Mouse (Mus musculus) gastrocnemius, postnatal 36 days (tissue): ENCODE measurements around the gene Surf2. TPM values are rescaled to one million over a fixed set of nuclear protein-coding genes. Genes with fewer than 3 reads are reported as not detected.
"Not testable (repeated sequence)": the region's sequence is repeated elsewhere in the genome, so short reads cannot be mapped to it uniquely, and the experiment has no call there.

Experiments
- DNase-seq, 2 experiments: peaks; one replicate each; pipeline ENCODE4 v3.0.0; 2022
- intact Hi-C: fragments of 180-260 bp; cut with DNase I; formaldehyde crosslinking; loops from one replicate; pipeline ENCODE4 v1.15.1; 2025
- long read RNA-seq, 2 experiments: library from polyadenylated mRNA; stranded (forward); transcript quantifications; one replicate each; pipeline ENCODE4 v2.0.0; 2021
- total RNA-seq, 2 experiments: library from RNA; stranded (reverse); gene quantifications; 2 replicates each; pipeline ENCODE4 v1.2.3; 2021

Surf2 gene
- total RNA-seq: 10 to 100 TPM; 10.7 to 12.3 TPM
- long read RNA-seq, experiment 1, transcript Surf2-201 (6 exons, 1,203 nt): major isoform, 10 of 12 reads
- long read RNA-seq, experiment 1, partial matches to known transcripts: 0 of 12 reads
- long read RNA-seq, experiment 1, other reads (novel, unspliced or antisense): 1 of 12 reads
- long read RNA-seq, experiment 2, transcript Surf2-201 (6 exons, 1,203 nt): major isoform, 9 of 14 reads
- long read RNA-seq, experiment 2, partial matches to known transcripts: 1 of 14 reads
- long read RNA-seq, experiment 2, other reads (novel, unspliced or antisense): 4 of 14 reads

GRCm38 (mm10) chr2:26915927-26916728 is at the start of gene Surf2, which contains the start of gene Surf1:
Gene Surf2 (plus strand): TSS chr2:26916367.
Gene Surf1 (minus strand): TSS chr2:26916530.
- intact Hi-C loops: no loop called here
- peak; percentile 61 to 73 for DNase-seq

GRCm38 (mm10) chr2:26870666-26871065 is 45.5 kb upstream of the Surf2 start:
- intact Hi-C loops: no loop called here

DNA sequence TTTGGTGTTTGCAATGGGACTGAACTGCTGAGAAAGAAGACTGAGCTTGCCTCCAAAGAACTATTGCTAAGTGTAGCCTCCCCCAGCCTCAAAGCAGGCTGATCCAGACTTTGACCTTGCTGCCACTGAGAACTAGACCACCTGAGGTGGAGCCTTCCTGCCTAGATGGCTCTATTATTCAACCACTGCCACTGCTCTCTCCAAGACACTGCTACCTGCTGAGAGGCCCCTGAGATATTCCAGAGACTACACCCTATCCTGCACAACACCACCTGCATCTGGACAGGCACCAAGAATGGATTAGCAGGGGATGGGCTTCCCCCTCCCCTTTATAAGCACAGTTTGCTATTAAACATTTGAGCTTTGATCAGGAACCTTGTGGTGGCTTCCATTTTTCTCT is 37.6 kb upstream of the Surf2 start:
- intact Hi-C loops: no loop called here

More at GRCm38 (mm10) chr2:26870666-26871065, 45.5 kb upstream of the Surf2 start:
- no peak for DNase-seq

DNA sequence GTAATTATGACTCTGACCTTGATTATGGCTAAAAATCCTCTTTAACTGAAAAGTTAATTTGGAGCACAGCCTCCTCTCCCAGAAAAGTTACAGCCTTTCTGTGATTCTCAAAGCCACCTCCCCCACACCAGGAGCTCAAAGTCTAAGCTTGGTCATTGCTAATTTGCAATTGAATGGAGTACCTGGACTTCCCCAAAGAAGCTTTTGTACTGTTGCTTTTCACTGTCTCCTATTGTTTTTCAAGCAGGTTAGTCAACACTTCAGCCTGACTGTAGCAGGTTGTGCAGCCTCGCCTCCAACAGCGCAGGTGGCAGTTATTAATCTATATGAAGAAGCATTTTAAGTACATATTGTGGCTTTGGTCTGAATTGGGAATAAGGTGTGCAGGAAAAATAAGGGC is 30.6 kb upstream of the Surf2 start:
- intact Hi-C loops, DNase-seq: not testable (repeated sequence)

More for the DNA sequence above, 37.6 kb upstream of the Surf2 start:
- no peak for DNase-seq

DNA sequence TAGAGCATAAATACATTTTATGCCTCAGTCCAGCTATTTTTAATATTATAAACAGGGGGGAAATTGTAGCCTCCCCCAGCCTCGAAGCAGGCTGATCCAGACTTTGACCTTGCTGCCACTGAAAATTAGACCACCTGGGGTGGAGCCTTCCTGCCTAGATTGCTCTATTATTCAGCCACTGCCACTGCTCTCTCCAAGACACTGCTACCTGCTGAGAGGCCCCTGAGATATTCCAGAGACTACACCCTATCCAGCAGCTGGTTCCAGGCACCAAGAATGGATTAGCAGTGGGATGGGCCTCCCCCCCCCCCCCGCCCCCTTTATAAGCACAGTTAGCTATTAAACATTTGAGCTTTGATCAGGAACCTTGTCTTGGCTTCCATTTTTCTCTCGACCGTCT is 30.0 kb upstream of the Surf2 start:
- intact Hi-C loops, DNase-seq: not testable (repeated sequence)

- intact Hi-C loops: no loop called here
Observed at GRCm38 (mm10) chr2:26895898-26896297, 20.3 kb upstream of the Surf2 start.

GRCm38 (mm10) chr2:26900731-26901130 is 15.4 kb upstream of the Surf2 start:
- no peak for DNase-seq
- intact Hi-C loops: loop anchor here (5.0 to 10.0 kb wide), 2 partner anchors 256 to 453 kb away; partner anchors contain the start of gene Sec16a

More at GRCm38 (mm10) chr2:26895898-26896297, 20.3 kb upstream of the Surf2 start:
- DNase-seq: no peak

- no peak for DNase-seq
- intact Hi-C loops: loop anchor here (5.0 to 10.0 kb wide), 2 partner anchors 257 to 455 kb away; partner anchors contain the start of gene Sec16a
Observed at GRCm38 (mm10) chr2:26901834-26902400, 14.2 kb upstream of the Surf2 start.

DNA sequence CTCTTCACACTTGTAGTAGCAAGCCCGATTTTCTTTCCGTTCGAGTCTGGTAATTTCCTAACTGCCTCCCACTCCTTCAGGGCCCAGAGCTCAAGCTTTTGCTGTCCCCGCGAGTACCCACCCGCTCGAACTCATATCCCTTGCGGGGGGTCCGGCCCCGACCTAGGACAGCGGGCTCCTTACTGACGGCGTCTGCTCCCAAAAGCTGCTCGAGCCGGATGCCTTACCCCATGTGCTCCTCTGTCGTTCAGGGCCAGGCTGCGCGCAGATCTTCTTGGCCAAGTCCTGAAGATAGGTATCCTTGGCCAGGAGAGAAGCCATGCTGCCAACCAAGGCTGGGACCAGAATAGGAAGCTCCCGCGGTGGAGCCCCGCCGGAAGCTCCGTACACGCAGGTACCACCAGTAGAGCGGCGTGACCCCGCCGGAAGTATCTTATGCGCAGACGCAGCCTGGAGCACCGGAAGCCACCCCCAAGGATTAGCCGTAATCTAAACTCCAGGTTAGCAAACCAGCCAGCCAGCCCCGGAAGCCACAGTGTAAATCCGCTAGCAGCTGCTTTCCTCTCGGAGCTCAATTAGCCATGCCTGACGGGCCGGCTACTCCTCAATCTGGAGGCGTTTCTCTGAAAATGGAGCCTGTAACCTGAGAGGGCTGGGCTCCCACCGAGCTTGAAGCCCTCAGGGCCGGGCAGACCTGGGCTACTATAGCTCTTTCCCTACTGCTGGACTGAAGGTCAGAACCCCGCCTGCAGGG is 13.5 kb upstream of the Surf2 start, which contains the start of gene Surf6:
TSS of gene Surf6 (minus strand) at position 413 of the 754 bp plus-strand sequence.
- intact Hi-C loops: loop anchor here (5.0 to 10.0 kb wide), 2 partner anchors 258 to 455 kb away; partner anchors contain the start of gene Sec16a
- DNase-seq: peak; percentile 85 to 90

DNA sequence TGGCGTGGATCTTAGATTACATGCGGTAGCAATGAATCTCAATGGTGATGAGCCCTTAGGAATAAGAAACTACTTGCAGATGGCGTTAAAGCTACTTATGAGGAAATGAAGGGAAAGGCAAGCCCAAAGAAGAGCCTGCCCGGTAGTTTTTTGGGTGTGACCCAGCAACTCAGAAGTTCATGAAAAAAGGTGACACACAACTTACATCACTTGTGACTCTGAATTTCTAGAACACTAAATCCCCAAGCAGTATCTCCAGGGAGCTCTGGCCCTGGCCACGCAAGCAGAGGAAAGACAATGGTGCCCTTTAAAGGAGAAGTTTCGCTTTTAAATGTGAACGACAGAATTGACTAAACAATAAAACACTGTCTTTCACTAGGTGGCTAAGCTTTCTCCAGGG is 12.9 kb upstream of the Surf2 start:
- intact Hi-C loops: loop anchor here (5.0 to 10.0 kb wide), 2 partner anchors 259 to 456 kb away; partner anchors contain the start of gene Sec16a
- no peak for DNase-seq

DNA sequence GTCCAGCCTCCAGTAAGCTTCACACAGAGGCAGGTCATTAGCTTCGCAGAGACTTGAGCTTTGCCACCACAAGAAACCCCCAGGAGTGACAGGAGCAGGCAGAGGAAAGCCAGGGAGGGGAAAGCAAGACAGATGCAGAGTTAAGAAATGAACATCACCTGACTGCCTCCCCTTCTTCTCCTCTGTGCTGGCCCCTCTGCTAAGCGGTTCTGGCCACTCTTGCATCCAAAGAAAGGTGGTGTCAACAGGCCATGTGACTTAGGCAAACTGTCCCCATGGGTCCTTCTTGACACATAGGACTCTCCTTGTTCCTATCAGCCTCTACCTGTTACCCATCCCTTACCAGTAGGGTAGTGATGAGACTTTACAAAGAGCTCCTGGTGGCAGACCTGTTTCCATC is 10.2 kb upstream of the Surf2 start:
- no peak for DNase-seq
- intact Hi-C loops: loop anchor here (10.0 kb wide), 1 partner anchor 261 kb away; no protein-coding TSS in a partner anchor

GRCm38 (mm10) chr2:26906431-26906830 is 9.7 kb upstream of the Surf2 start:
- intact Hi-C loops: loop anchor here (10.0 kb wide), 1 partner anchor 262 kb away; no protein-coding TSS in a partner anchor
- DNase-seq: no peak

- peak in 1 of 2 experiments; percentile 30 for DNase-seq
- intact Hi-C loops: loop anchor here (10.0 kb wide), 1 partner anchor 262 kb away; no protein-coding TSS in a partner anchor
Observed at GRCm38 (mm10) chr2:26907109-26907508, 9.1 kb upstream of the Surf2 start.

- DNase-seq: no peak
- intact Hi-C loops: loop anchor here (10.0 kb wide), 1 partner anchor 264 kb away; no protein-coding TSS in a partner anchor
Observed at GRCm38 (mm10) chr2:26908710-26909386, 7.3 kb upstream of the Surf2 start.

DNA sequence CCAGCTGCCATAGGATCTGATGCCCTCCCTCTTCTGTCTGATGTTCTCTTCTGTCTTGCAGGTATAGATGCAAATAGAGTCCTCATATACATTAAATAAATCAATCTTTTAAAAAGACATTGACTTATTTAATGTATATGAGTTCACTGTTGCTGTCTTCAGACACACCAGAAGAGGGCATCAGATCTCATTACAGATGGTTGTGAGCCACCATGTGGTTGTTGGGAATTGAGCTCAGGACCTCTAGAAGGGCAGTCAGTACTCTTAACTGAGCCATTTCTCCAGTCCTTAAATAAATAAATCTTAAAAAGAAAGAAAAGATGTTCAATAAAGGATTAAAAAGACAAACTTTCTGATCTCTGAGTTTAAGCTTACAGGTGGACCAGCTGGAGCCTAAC is 6.8 kb upstream of the Surf2 start:
- no peak for DNase-seq
- intact Hi-C loops: loop anchor here (10.0 kb wide), 1 partner anchor 265 kb away; no protein-coding TSS in a partner anchor

DNA sequence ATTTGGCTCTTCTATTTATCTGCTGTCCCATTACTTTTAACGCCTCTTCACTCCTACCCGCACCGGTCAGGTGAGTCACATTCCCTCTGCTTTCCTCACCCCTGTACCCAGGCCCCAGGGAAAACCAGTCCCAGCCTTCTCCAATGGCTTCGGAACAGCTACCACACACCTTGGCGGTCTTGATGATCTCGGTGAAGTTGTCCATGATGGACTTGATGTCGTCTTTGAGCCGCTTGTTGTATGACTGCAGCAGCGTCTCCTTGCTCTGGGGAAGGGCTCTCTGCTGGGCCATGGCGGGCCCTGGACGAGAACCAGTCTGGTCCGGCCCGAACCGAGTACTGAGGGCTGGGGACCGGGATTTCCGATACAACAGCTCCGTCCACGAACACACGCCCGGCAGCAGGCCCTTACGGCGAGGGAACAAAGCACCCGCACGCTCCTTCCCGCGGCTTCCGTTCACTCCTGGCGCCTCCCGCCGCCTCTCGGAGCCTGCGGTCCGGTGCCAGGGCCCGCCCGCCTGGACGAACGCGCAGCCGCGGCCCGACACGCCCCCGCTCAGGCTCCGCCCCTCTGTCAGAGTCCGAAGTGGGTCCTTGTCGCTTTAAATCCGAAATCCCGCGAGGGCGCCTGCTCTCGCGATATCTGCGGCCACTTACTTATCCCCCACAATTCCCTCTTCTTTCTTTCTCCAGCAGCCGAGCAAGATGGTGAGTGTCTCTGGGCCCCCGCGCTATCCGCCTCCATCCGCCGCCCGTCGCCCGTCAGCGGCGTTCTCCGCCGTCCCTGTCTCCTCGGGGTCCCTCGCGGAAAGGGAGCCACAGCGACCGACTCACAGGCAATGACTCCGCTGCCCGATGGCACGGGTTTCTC is 5.8 kb upstream of the Surf2 start, which contains the start of the genes Med22 and Rpl7a:
TSS of gene Med22 (minus strand) at position 554 of the 870 bp plus-strand sequence.
TSS of gene Rpl7a (plus strand) at position 641 of the 870 bp plus-strand sequence.
- DNase-seq: peak; percentile 100
- intact Hi-C loops: no loop called here

DNA sequence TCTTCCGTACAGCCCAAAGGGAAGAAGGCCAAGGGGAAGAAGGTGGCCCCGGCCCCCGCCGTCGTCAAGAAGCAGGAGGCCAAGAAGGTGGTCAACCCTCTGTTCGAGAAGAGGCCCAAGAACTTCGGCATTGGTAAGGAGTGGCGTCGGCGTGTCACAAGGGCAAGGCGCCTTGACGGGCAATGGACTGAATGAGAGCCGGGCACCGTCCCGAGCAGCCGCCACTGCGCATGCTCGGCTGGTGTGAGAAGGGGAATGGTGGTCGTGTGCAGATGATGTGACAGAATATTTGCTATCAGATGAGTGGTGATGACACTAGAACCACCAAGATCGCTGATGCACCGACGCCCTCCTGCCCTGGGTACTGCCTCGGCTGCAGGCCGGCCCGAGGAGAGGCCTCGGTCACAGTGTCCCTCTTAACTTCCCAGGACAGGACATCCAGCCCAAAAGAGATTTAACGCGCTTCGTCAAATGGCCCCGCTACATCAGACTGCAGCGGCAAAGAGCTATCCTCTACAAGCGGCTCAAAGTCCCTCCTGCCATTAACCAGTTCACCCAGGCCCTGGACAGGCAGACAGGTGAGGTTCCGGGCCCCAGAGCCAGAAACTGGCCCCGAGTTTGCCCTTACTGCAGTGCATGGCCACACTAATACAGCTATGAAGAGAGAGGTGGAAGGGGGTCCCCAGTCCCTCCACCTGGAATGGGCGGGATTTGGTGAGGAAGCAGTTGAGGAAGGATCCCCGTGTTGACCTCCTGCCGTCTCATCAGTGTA is 5.0 kb upstream of the Surf2 start:
- DNase-seq: no peak
- intact Hi-C loops: no loop called here
